ENCODE assay signal across 22 mouse cellular contexts in genomic region chr16:35484105-35484504, GRCm38 (mm10). TPM values are rescaled to one million over a fixed set of nuclear protein-coding genes. Genes with fewer than 3 reads are reported as not detected.
DNase-seq lines count a peak whose midpoint lies in the region; ATAC-seq and TF ChIP-seq lines count a peak whose summit lies in the region.
"Had no signal": no experiment of that assay in that cellular context is flagged by ENCODE, and none has a peak within 500 bp of the region (broad histone marks: within the 10 kb centered on the region; RNA-seq: fewer than 3 reads in every experiment).

No protein-coding gene starts in this region.

- no peak; the same call in 1 of the 2 replicates for ATAC-seq in forebrain, embryonic 12.5 days (ENCODE audit: low FRiP score)
- ATAC-seq in forebrain, postnatal 0 days = no peak
- no peak for ATAC-seq in megakaryocyte, adult 5-6 weeks (ENCODE audit: poor library complexity, severe bottlenecking)
- ATAC-seq: intestine, embryonic 16.5 days had no signal

- H3K4me1 ChIP-seq in forebrain, embryonic 12.5 days = peaks cover 37% of the 10 kb centered on the region
- 0 out of 2 replicates have a peak, but pooled peaks cover 3% of the 10 kb centered on the region for H3K4me1 ChIP-seq in forebrain, postnatal 0 days (ENCODE audit: insufficient read depth)
- H3K4me1 ChIP-seq in megakaryocyte, embryonic 14.5 days = peaks cover 43% of the 10 kb centered on the region

- H3K9me3 ChIP-seq in forebrain, embryonic 12.5 days = no peaks in the 10 kb centered on the region
- no peaks in the 10 kb centered on the region for H3K9me3 ChIP-seq in forebrain, postnatal 0 days (ENCODE audit: low read length)
- peaks cover 20% of the 10 kb centered on the region for H3K9me3 ChIP-seq in megakaryocyte, embryonic 14.5 days
- H3K9me3 ChIP-seq: embryonic facial prominence, embryonic 13.5 days; kidney, embryonic 15.5 days; limb, embryonic 15.5 days had no signal

- peak overlapping the region; percentile 70 for H3K27ac ChIP-seq in forebrain, embryonic 12.5 days
- no peak overlapping the region for H3K27ac ChIP-seq in forebrain, postnatal 0 days (ENCODE audit: low read depth, low read length)
- H3K27ac ChIP-seq: embryonic facial prominence, embryonic 13.5 days; kidney, embryonic 15.5 days; limb, embryonic 15.5 days had no signal

- H3K4me3 ChIP-seq in forebrain, embryonic 12.5 days (replicated peaks) = no peak overlapping the region
- no peak overlapping the region for H3K4me3 ChIP-seq in forebrain, postnatal 0 days (ENCODE audit: low read depth, low read length)
- peak overlapping the region; percentile 26 for H3K4me3 ChIP-seq in megakaryocyte, embryonic 14.5 days (replicated peaks)
- H3K4me3 ChIP-seq: embryonic facial prominence, embryonic 13.5 days; kidney, embryonic 15.5 days; limb, embryonic 15.5 days had no signal

- peaks cover 5% of the 10 kb centered on the region; the same call in 1 of the 2 replicates for H3K27me3 ChIP-seq in forebrain, embryonic 12.5 days
- no peaks in the 10 kb centered on the region for H3K27me3 ChIP-seq in forebrain, postnatal 0 days (ENCODE audit: insufficient read depth, low read length)
- H3K27me3 ChIP-seq in megakaryocyte, embryonic 14.5 days (replicated peaks) = no peaks in the 10 kb centered on the region
- H3K27me3 ChIP-seq: embryonic facial prominence, embryonic 13.5 days; kidney, embryonic 15.5 days; limb, embryonic 15.5 days had no signal

- TF ChIP-seq CTCF in forebrain, postnatal 0 days (IDR thresholded peaks at IDR 0.05; ENCODE audit: low read depth) = no peak

- H3K4me2 ChIP-seq in forebrain, embryonic 12.5 days = peak overlapping the region; percentile 2; the same call in 1 of the 2 replicates
- no peak overlapping the region for H3K4me2 ChIP-seq in forebrain, postnatal 0 days (ENCODE audit: low read depth)
- H3K4me2 ChIP-seq: embryonic facial prominence, embryonic 13.5 days; kidney, embryonic 15.5 days; limb, embryonic 15.5 days had no signal

- DNase-seq in forebrain, postnatal 0 days = no peak
- peak; percentile 84 for DNase-seq in ZHBTc4 (ENCODE audit: low read depth, low spot score)
- peak; percentile 55 for DNase-seq in mesoderm, embryonic 11.5 days (ENCODE audit: low read depth, low spot score)
- DNase-seq in spleen, adult 12 weeks (ENCODE audit: low spot score) = no peak
- DNase-seq: cerebellum, adult 9-10 months; gastrocnemius, postnatal 25 days; liver, postnatal 0 days; lung, postnatal 10 days; right cerebral cortex, postnatal 14 days; thymus, postnatal 36 days had no signal

- 17% methylated on average over 4 of the region's 4 CpGs for WGBS in forebrain, embryonic 12.5 days
- 11% methylated on average over 4 of the region's 4 CpGs for WGBS in forebrain, postnatal 0 days

- H3K36me3 ChIP-seq in forebrain, embryonic 12.5 days (replicated peaks) = no peaks in the 10 kb centered on the region
- no peaks in the 10 kb centered on the region for H3K36me3 ChIP-seq in forebrain, postnatal 0 days (ENCODE audit: insufficient read depth)
- peaks cover 19% of the 10 kb centered on the region for H3K36me3 ChIP-seq in megakaryocyte, embryonic 14.5 days (replicated peaks; ENCODE audit: low read length)
- H3K36me3 ChIP-seq: embryonic facial prominence, embryonic 13.5 days; limb, embryonic 15.5 days had no signal

- H3K9ac ChIP-seq in forebrain, embryonic 12.5 days = no peak overlapping the region
- H3K9ac ChIP-seq in forebrain, postnatal 0 days = no peak overlapping the region
- H3K9ac ChIP-seq: embryonic facial prominence, embryonic 13.5 days; kidney, embryonic 15.5 days; limb, embryonic 15.5 days; liver, postnatal 0 days had no signal

RNA-seq across cellular contexts. Expression of gene Pdia5, which starts 6.6 kb away (rescaled TPM):
- 15.8 and 17.0 TPM in 2 replicates for polyA plus RNA-seq in forebrain, embryonic 12.5 days (2016; fragmentation: Nextera tagmentation; extraction: Ambion mirVana)
- 1.6 and 2.5 TPM in 2 replicates for total RNA-seq in forebrain, postnatal 0 days (2014; rRNA removed)
- polyA plus RNA-seq in forebrain, postnatal 0 days (2015; fragmentation: Nextera tagmentation; extraction: Ambion mirVana) = 8.7 and 8.8 TPM in 2 replicates
- 1.6 and 5.7 TPM in 2 replicates for polyA plus RNA-seq in megakaryocyte, embryonic 14.5 days (2012; ENCODE audit: insufficient read depth, low replicate concordance)
- 4.7 and 8.8 TPM in 2 replicates for total RNA-seq in megakaryocyte, adult 5-6 weeks (2015)
- total RNA-seq in megakaryocyte, adult 5-6 weeks (2017) = 2.8 and 4.3 TPM in 2 replicates
- total RNA-seq: CH12.LX; monocyte, adult 5-6 weeks; neutrophil, adult 5-6 weeks had no signal

RNA-seq across cellular contexts. Expression of gene Sema5b, which starts 56.8 kb away (rescaled TPM):
- polyA plus RNA-seq in forebrain, embryonic 12.5 days (2016; fragmentation: Nextera tagmentation; extraction: Ambion mirVana) = 55.7 and 59.5 TPM in 2 replicates
- 18.4 and 30.1 TPM in 2 replicates for total RNA-seq in forebrain, postnatal 0 days (2014; rRNA removed)
- 6.3 and 12.8 TPM in 2 replicates for polyA plus RNA-seq in forebrain, postnatal 0 days (2015; fragmentation: Nextera tagmentation; extraction: Ambion mirVana)
- polyA plus RNA-seq in megakaryocyte, embryonic 14.5 days (2012; ENCODE audit: insufficient read depth, low replicate concordance) = not detected in 2 replicates
- not detected in 2 replicates for total RNA-seq in megakaryocyte, adult 5-6 weeks (2015)
- not detected in 2 replicates for total RNA-seq in megakaryocyte, adult 5-6 weeks (2017)
- total RNA-seq: hematopoietic stem cell, adult 5-6 weeks; megakaryocyte progenitor cell, adult 5-6 weeks; monocyte, adult 5-6 weeks; neutrophil, adult 5-6 weeks had no signal

Comparison
In these comparisons a context has a peak if more than half of its experiments do, and no peak if none do; other contexts are left out.
1. DNase-seq: peak in ZHBTc4 (single experiment) and mesoderm, embryonic 11.5 days (single experiment); none in forebrain, postnatal 0 days (single experiment) and spleen, adult 12 weeks (single experiment).